Mouse (Mus musculus): Measurements from ENCODE around the gene Mreg. TPM values are rescaled to one million over a fixed set of nuclear protein-coding genes. Genes with fewer than 3 reads are reported as not detected.

Gene Mreg
- total and polyA plus RNA-seq, 3 experiments, result not detected

GRCm38 (mm10) chr1:72201126-72201525 is 11.0 kb downstream of the Mreg start:
- no peaks in the 10 kb centered on the region for H3K36me3 ChIP-seq (ENCODE audit: control insufficient read depth in 1 of 2, insufficient read depth in 2 of 2, low read length in 2 of 2)

GRCm38 (mm10) chr1:72198142-72198806 is 13.8 kb downstream of the Mreg start:
- Histone ChIP-seq H3K9ac (ENCODE audit: control insufficient read depth, low read depth, low read length, poor library complexity, severe bottlenecking) (no peak overlapping the region), H3K9me3 (replicated peaks; ENCODE audit: insufficient read depth, low read length) (no peaks in the 10 kb centered on the region), H3K36me3 (ENCODE audit: control insufficient read depth in 1 of 2, insufficient read depth in 2 of 2, low read length in 2 of 2) (no peaks in the 10 kb centered on the region), H3K4me1 (ENCODE audit: control insufficient read depth in 1 of 2, insufficient read depth in 2 of 2, low read length in 2 of 2) (no peaks in the 10 kb centered on the region), H3K79me2 (ENCODE audit: control insufficient read depth, insufficient read depth, low read length, poor library complexity) (no peaks in the 10 kb centered on the region), H3K4me3 (ENCODE audit: control insufficient read depth in 1 of 2, insufficient read depth in 1 of 2, low read depth in 2 of 2, low read length in 2 of 2) (no peak overlapping the region), H3K27me3 (ENCODE audit: control insufficient read depth in 1 of 2, insufficient read depth in 2 of 2, low read length in 2 of 2) (peaks cover 0 to 2% of the 10 kb centered on the region in 2 experiments; a peak in 1 of 4 replicates), H3K27ac (ENCODE audit: control insufficient read depth, low read depth, low read length) (no peak overlapping the region)
- no peak for DNase-seq (ENCODE audit: low read depth, low spot score)
- TF ChIP-seq POLR2AphosphoS5 (IDR thresholded peaks at IDR 0.05; ENCODE audit: borderline replicate concordance, low read depth, low read length) (no peak), GABPA (IDR thresholded peaks at IDR 0.05; ENCODE audit: low read depth, low read length) (no peak), E2F4 (IDR thresholded peaks at IDR 0.05; ENCODE audit: borderline replicate concordance, low read depth, low read length) (no peak), ZC3H11A (IDR thresholded peaks at IDR 0.05; ENCODE audit: low read depth, low read length) (no peak), SIN3A (IDR thresholded peaks at IDR 0.05; ENCODE audit: low read length) (no peak)

More at GRCm38 (mm10) chr1:72201126-72201525, 11.0 kb downstream of the Mreg start:
- Histone ChIP-seq H3K9me3 (replicated peaks; ENCODE audit: insufficient read depth, low read length) (no peaks in the 10 kb centered on the region), H3K79me2 (ENCODE audit: control insufficient read depth, insufficient read depth, low read length, poor library complexity) (no peaks in the 10 kb centered on the region), H3K4me3 (ENCODE audit: control insufficient read depth in 1 of 2, insufficient read depth in 1 of 2, low read depth in 2 of 2, low read length in 2 of 2) (no peak overlapping the region), H3K9ac (ENCODE audit: control insufficient read depth, low read depth, low read length, poor library complexity, severe bottlenecking) (no peak overlapping the region), H3K27ac (ENCODE audit: control insufficient read depth, low read depth, low read length) (no peak overlapping the region), H3K4me1 (ENCODE audit: control insufficient read depth in 1 of 2, insufficient read depth in 2 of 2, low read length in 2 of 2) (no peaks in the 10 kb centered on the region), H3K27me3 (ENCODE audit: control insufficient read depth in 1 of 2, insufficient read depth in 2 of 2, low read length in 2 of 2) (peaks cover 0 to 2% of the 10 kb centered on the region in 2 experiments; a peak in 2 of 4 replicates)
- TF ChIP-seq MYB (IDR thresholded peaks at IDR 0.05; ENCODE audit: low read depth, low read length), result no peak
- TF ChIP-seq NRF1 (IDR thresholded peaks at IDR 0.05; ENCODE audit: insufficient read depth, low read depth, low read length, poor library complexity, severe bottlenecking), result no peak
- TF ChIP-seq ZMIZ1 (IDR thresholded peaks at IDR 0.05; ENCODE audit: low read depth, low read length), result no peak
- TF ChIP-seq POLR2AphosphoS2 (IDR thresholded peaks at IDR 0.05; ENCODE audit: low read length), result no peak
- TF ChIP-seq MAZ (IDR thresholded peaks at IDR 0.05; ENCODE audit: low read depth, low read length), result no peak
- TF ChIP-seq ZC3H11A (IDR thresholded peaks at IDR 0.05; ENCODE audit: low read depth, low read length), result no peak
- TF ChIP-seq TBP (IDR thresholded peaks at IDR 0.05; ENCODE audit: low read depth, low read length), result no peak
- no peak for TF ChIP-seq POLR2AphosphoS5 (IDR thresholded peaks at IDR 0.05; ENCODE audit: borderline replicate concordance, low read depth, low read length)
- no peak for TF ChIP-seq E2F4 (IDR thresholded peaks at IDR 0.05; ENCODE audit: borderline replicate concordance, low read depth, low read length)
- TF ChIP-seq CTCF (IDR thresholded peaks at IDR 0.05 in 2 of 3, conservative IDR thresholded peaks at IDR 0.05 in 1 of 3; ENCODE audit: control insufficient read depth in 1 of 3, insufficient read depth in 1 of 3, low read depth in 2 of 3, low read length in 3 of 3, poor library complexity in 1 of 3, severe bottlenecking in 1 of 3), result no peak
- TF ChIP-seq GABPA (IDR thresholded peaks at IDR 0.05; ENCODE audit: low read depth, low read length), result no peak
- TF ChIP-seq UBTF (IDR thresholded peaks at IDR 0.05; ENCODE audit: borderline replicate concordance, insufficient read depth, low read depth, low read length), result no peak
- TF ChIP-seq KAT2A (conservative IDR thresholded peaks at IDR 0.05; ENCODE audit: low read depth, low read length), result no peak
- no peak for TF ChIP-seq BHLHE40 (IDR thresholded peaks at IDR 0.05; ENCODE audit: borderline replicate concordance, low read depth, low read length)
- no peak for TF ChIP-seq JUND (IDR thresholded peaks at IDR 0.05; ENCODE audit: low read depth, low read length)
- no peak for TF ChIP-seq GATA1 (IDR thresholded peaks at IDR 0.05; ENCODE audit: low read depth, low read length)
- TF ChIP-seq TAL1 (IDR thresholded peaks at IDR 0.05; ENCODE audit: low read length), result no peak
- no peak for TF ChIP-seq HCFC1 (IDR thresholded peaks at IDR 0.05; ENCODE audit: low read depth, low read length)
- no peak for DNase-seq (ENCODE audit: low read depth, low spot score)

Data from MEL (cell line).